7 mouse cellular contexts compared by ENCODE assay signal in genomic region chr19:6234337-6235083, GRCm38 (mm10). TPM values are rescaled to one million over a fixed set of nuclear protein-coding genes. Genes with fewer than 3 reads are reported as not detected.
DNase-seq lines count a peak whose midpoint lies in the region; ATAC-seq and TF ChIP-seq lines count a peak whose summit lies in the region.

No protein-coding gene starts in this region.

- H3K9ac ChIP-seq in forebrain, postnatal 0 days, result peak overlapping the region; percentile 69
- peak overlapping the region; percentile 91 for H3K9ac ChIP-seq in neural tube, embryonic 12.5 days

- H3K4me1 ChIP-seq in bone marrow macrophage, adult 2 months (ENCODE audit: control insufficient read depth, insufficient read depth, low read length), result peaks cover 7% of the 10 kb centered on the region
- H3K4me1 ChIP-seq in forebrain, postnatal 0 days (ENCODE audit: insufficient read depth), result peaks cover 11% of the 10 kb centered on the region
- H3K4me1 ChIP-seq in neural tube, embryonic 12.5 days, result peaks cover 14% of the 10 kb centered on the region

- peak; percentile 54 for DNase-seq in MN1 (ENCODE audit: low spot score)
- no peak for DNase-seq in forebrain, postnatal 0 days
- peak; percentile 44 for DNase-seq in liver
- no peak for DNase-seq in left cerebral cortex, postnatal 25 days (ENCODE audit: low spot score in 2 of 2)
- DNase-seq in layer of hippocampus, adult 11-12 months (ENCODE audit: low spot score), result no peak

- H3K27me3 ChIP-seq in forebrain, postnatal 0 days (ENCODE audit: insufficient read depth, low read length), result no peaks in the 10 kb centered on the region
- H3K27me3 ChIP-seq in neural tube, embryonic 12.5 days (replicated peaks), result no peaks in the 10 kb centered on the region

- TF ChIP-seq POLR2A in bone marrow macrophage, adult 2 months (IDR thresholded peaks at IDR 0.05; ENCODE audit: borderline replicate concordance, low read depth, low read length), result no peak

- no peaks in the 10 kb centered on the region for H3K9me3 ChIP-seq in forebrain, postnatal 0 days (ENCODE audit: low read length)
- H3K9me3 ChIP-seq in neural tube, embryonic 12.5 days, result no peaks in the 10 kb centered on the region

- intact Hi-C loops in left cerebral cortex, postnatal 25 days (cut with DNase I), result no loop called here

- H3K4me2 ChIP-seq in forebrain, postnatal 0 days (ENCODE audit: low read depth), result peak overlapping the region; percentile 92
- peak overlapping the region; percentile 81 for H3K4me2 ChIP-seq in neural tube, embryonic 12.5 days (replicated peaks)

- no peak overlapping the region for H3K27ac ChIP-seq in bone marrow macrophage, adult 2 months (ENCODE audit: insufficient read depth, low read depth, low read length)
- no peak overlapping the region for H3K27ac ChIP-seq in forebrain, postnatal 0 days (ENCODE audit: low read depth, low read length)
- H3K27ac ChIP-seq in neural tube, embryonic 12.5 days, result no peak overlapping the region

- H3K4me3 ChIP-seq in bone marrow macrophage, adult 2 months (ENCODE audit: insufficient read depth, low read length), result peak overlapping the region; percentile 83; the same call in 1 of the 2 replicates
- H3K4me3 ChIP-seq in forebrain, postnatal 0 days (ENCODE audit: low read depth, low read length), result peak overlapping the region; percentile 79
- H3K4me3 ChIP-seq in neural tube, embryonic 12.5 days, result peak overlapping the region; percentile 80

- TF ChIP-seq CTCF in bone marrow macrophage, adult 2 months (IDR thresholded peaks at IDR 0.05; ENCODE audit: low read depth, low read length), result no peak
- no peak for TF ChIP-seq CTCF in forebrain, postnatal 0 days (IDR thresholded peaks at IDR 0.05; ENCODE audit: low read depth)

- no peak for ATAC-seq in forebrain, postnatal 0 days
- ATAC-seq in neural tube, embryonic 12.5 days (ENCODE audit: low FRiP score, low read depth), result no peak

- H3K36me3 ChIP-seq in forebrain, postnatal 0 days (ENCODE audit: insufficient read depth), result peaks cover 41% of the 10 kb centered on the region
- peaks cover 36% of the 10 kb centered on the region for H3K36me3 ChIP-seq in neural tube, embryonic 12.5 days

- 64% methylated on average over 11 of the region's 11 CpGs for WGBS in forebrain, postnatal 0 days
- WGBS in neural tube, embryonic 12.5 days, result 72% methylated on average over 11 of the region's 11 CpGs

RNA-seq across cellular contexts. Expression of gene Ppp2r5b, which starts 1.2 kb away (rescaled TPM):
- 13.7 and 15.4 TPM in 2 replicates for polyA plus RNA-seq in bone marrow macrophage, adult 2 months (2012; ENCODE audit: insufficient read depth, insufficient read length, missing spikeins)
- 196 and 203 TPM in 2 replicates for total RNA-seq in forebrain, postnatal 0 days (2014; rRNA removed)
- 144 and 159 TPM in 2 replicates for polyA plus RNA-seq in forebrain, postnatal 0 days (2015; fragmentation: Nextera tagmentation; extraction: Ambion mirVana)
- polyA plus RNA-seq in neural tube, embryonic 12.5 days (2016; fragmentation: Nextera tagmentation; extraction: Ambion mirVana), result 77.8 and 82.8 TPM in 2 replicates
- 100 to 1,000 TPM; 153 to 165 TPM for total RNA-seq in left cerebral cortex, postnatal 25 days (2021)

RNA-seq across cellular contexts. Expression of gene Atg2a, which starts 7.0 kb away (rescaled TPM):
- 23.9 and 27.1 TPM in 2 replicates for polyA plus RNA-seq in bone marrow macrophage, adult 2 months (2012; ENCODE audit: insufficient read depth, insufficient read length, missing spikeins)
- total RNA-seq in forebrain, postnatal 0 days (2014; rRNA removed), result 21.0 and 26.7 TPM in 2 replicates
- 5.9 and 7.6 TPM in 2 replicates for polyA plus RNA-seq in forebrain, postnatal 0 days (2015; fragmentation: Nextera tagmentation; extraction: Ambion mirVana)
- 13.8 and 14.7 TPM in 2 replicates for polyA plus RNA-seq in neural tube, embryonic 12.5 days (2016; fragmentation: Nextera tagmentation; extraction: Ambion mirVana)
- 10 to 100 TPM; 33.1 to 35.6 TPM for total RNA-seq in left cerebral cortex, postnatal 25 days (2021)

RNA-seq across cellular contexts. Expression of gene Gpha2, which starts 8.3 kb away (rescaled TPM):
- polyA plus RNA-seq in bone marrow macrophage, adult 2 months (2012; ENCODE audit: insufficient read depth, insufficient read length, missing spikeins), result not detected in 2 replicates
- not detected in 2 replicates for total RNA-seq in forebrain, postnatal 0 days (2014; rRNA removed)
- 0.50 TPM in 1 of 2 replicates, not detected in the other for polyA plus RNA-seq in forebrain, postnatal 0 days (2015; fragmentation: Nextera tagmentation; extraction: Ambion mirVana)
- polyA plus RNA-seq in neural tube, embryonic 12.5 days (2016; fragmentation: Nextera tagmentation; extraction: Ambion mirVana), result not detected in 2 replicates
- not detected for total RNA-seq in left cerebral cortex, postnatal 25 days (2021)

RNA-seq across cellular contexts. Expression of gene Ehd1, which starts 42.0 kb away (rescaled TPM):
- polyA plus RNA-seq in bone marrow macrophage, adult 2 months (2012; ENCODE audit: insufficient read depth, insufficient read length, missing spikeins), result 91.9 and 96.3 TPM in 2 replicates
- 91.9 and 120 TPM in 2 replicates for total RNA-seq in forebrain, postnatal 0 days (2014; rRNA removed)
- 69.9 and 75.4 TPM in 2 replicates for polyA plus RNA-seq in forebrain, postnatal 0 days (2015; fragmentation: Nextera tagmentation; extraction: Ambion mirVana)
- 87.2 and 96.4 TPM in 2 replicates for polyA plus RNA-seq in neural tube, embryonic 12.5 days (2016; fragmentation: Nextera tagmentation; extraction: Ambion mirVana)
- total RNA-seq in left cerebral cortex, postnatal 25 days (2021), result 10 to 100 TPM; 35.9 to 40.3 TPM

RNA-seq across cellular contexts. Expression of gene Majin, which starts 50.3 kb away (rescaled TPM):
- 0.35 TPM in 1 of 2 replicates, not detected in the other for polyA plus RNA-seq in bone marrow macrophage, adult 2 months (2012; ENCODE audit: insufficient read depth, insufficient read length, missing spikeins)
- not detected in 2 replicates for total RNA-seq in forebrain, postnatal 0 days (2014; rRNA removed)
- polyA plus RNA-seq in forebrain, postnatal 0 days (2015; fragmentation: Nextera tagmentation; extraction: Ambion mirVana), result not detected in 2 replicates
- not detected in 2 replicates for polyA plus RNA-seq in neural tube, embryonic 12.5 days (2016; fragmentation: Nextera tagmentation; extraction: Ambion mirVana)
- total RNA-seq in left cerebral cortex, postnatal 25 days (2021), result under 1 TPM in 1 of 2 experiments, not detected in 1; 0.53 TPM

Comparison
In these comparisons a context has a peak if more than half of its experiments do, and no peak if none do; other contexts are left out.
1. DNase-seq: peak in MN1 (single experiment) and liver (single experiment); none in forebrain, postnatal 0 days (single experiment), left cerebral cortex, postnatal 25 days (0 of 2) and layer of hippocampus, adult 11-12 months (single experiment).
2. Peak in every context shown above with its lines, with median percentiles within 50 percentile points of each other: H3K4me3 ChIP-seq.